Mouse (Mus musculus) T-helper 1 cell (primary cell): ENCODE data around the gene Unc45a.

Experiments used
- in situ Hi-C: fragments of 300-600 bp; cut with MboI, MseI; formaldehyde crosslinking; loops from one replicate; pipeline ENCODE4 v1.15.1; 2025; ENCODE audit warnings: high pct_unique_total_duplicates

Unc45a gene

DNA sequence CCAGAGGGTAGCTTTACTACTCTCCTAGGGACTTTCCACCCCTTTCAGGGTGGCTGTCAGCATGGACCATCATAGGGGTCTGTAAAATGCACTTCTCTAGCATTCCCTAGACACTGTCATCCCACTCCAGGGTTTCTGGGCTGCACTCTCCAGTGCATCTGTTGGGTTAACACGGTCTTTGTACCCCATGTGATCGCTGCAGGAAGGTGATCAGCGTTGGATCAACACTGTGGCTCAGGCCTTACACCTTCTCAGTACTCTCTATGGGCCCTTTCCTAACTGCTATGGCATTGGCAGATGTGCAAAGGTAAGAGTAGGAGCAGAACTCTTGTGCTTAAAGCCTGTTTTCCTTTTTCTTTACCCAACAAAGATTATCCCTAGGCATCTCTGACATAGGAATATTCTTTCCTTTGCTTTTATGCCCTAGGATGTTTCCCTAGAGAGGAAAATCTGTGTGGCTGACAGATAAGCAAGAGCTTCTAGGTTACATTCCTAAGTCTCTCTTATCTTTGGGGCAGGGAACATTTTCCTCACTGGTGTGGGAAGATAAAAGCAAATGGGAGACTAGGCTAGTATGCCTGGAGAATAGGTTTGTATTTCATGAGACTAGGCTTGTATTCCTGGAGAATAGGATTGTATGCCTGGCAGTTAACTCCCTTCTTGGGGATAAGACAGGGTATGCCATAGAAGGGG, 57.4 kb downstream of the Unc45a start:
- in situ Hi-C loops: no loop called here

GRCm38 (mm10) chr7:80281646-80282045, 59.2 kb downstream of the Unc45a start:
- in situ Hi-C loops: no loop called here

- in situ Hi-C loops: no loop called here
These were observed 59.8 kb downstream of the Unc45a start for GRCm38 (mm10) chr7:80280998-80281397.

- in situ Hi-C loops: no loop called here
These were observed 60.8 kb downstream of the Unc45a start for GRCm38 (mm10) chr7:80280032-80280431.

DNA sequence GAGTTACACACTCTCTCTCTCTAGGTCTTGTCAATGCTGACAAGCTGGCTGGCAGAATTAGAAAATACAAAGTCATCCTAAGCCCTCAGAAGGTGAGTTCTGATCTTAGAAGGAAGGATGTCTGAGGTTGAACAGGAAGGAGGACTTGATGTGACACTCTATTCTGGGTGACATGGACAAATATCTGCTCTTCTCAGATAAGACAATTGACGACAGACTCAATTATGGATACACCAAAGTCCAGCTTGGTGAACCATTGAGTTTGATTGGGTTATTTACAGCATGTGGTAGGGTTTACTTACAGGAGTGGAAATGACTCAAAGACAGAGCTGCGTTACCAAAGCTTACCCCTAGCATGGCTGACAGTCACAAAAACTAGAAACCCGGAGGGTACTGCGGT, 64.4 kb downstream of the Unc45a start:
- in situ Hi-C loops: no loop called here
